Mouse (Mus musculus) liver, adult 2 months (tissue): ENCODE data around the gene Ifna7. TPM values are rescaled to one million over a fixed set of nuclear protein-coding genes. Genes with fewer than 3 reads are reported as not detected.

Source experiments
- DNase-seq: peaks from one replicate; pipeline ENCODE4 v3.0.0-alpha.2; 2011; ENCODE audit warnings: low read depth, low spot score; ENCODE audit errors: extremely low read depth
- H3K27ac ChIP-seq: fragments of 200-500 bp; replicated peaks from 2 replicates; pipeline ENCODE4 v1.5.1; 2012; ENCODE audit warnings: low read depth, mild to moderate bottlenecking, control low read depth, inconsistent platforms, low read length; ENCODE audit not compliant: insufficient read depth
- H3K27me3 ChIP-seq: fragments of 200-500 bp; 2 replicates; pipeline ENCODE4 v1.6.1; 2012; ENCODE audit warnings: mild to moderate bottlenecking, moderate library complexity, low read length, inconsistent platforms; ENCODE audit not compliant: control insufficient read depth, insufficient read depth
- H3K36me3 ChIP-seq: fragments of 200-500 bp; 2 replicates; pipeline ENCODE4 v1.6.1; 2012; ENCODE audit warnings: low read length, inconsistent platforms; ENCODE audit not compliant: control insufficient read depth, insufficient read depth
- H3K4me1 ChIP-seq: fragments of 200-500 bp; 2 replicates; pipeline ENCODE4 v1.6.1; 2011; ENCODE audit warnings: low read length; ENCODE audit not compliant: control insufficient read depth, insufficient read depth
- H3K4me3 ChIP-seq: fragments of 200-500 bp; 2 replicates; pipeline ENCODE4 v1.5.1; 2011; ENCODE audit warnings: low read depth, mild to moderate bottlenecking, control low read depth, low read length, moderate library complexity; ENCODE audit not compliant: insufficient read depth
- H3K79me2 ChIP-seq: fragments of 200-500 bp; 2 replicates; pipeline ENCODE4 v1.6.1; 2012; ENCODE audit warnings: inconsistent platforms, mild to moderate bottlenecking, low read length, moderate library complexity; ENCODE audit not compliant: control insufficient read depth, insufficient read depth
- H3K9ac ChIP-seq: fragments of 200-500 bp; 2 replicates; pipeline ENCODE4 v1.6.1; 2012; ENCODE audit warnings: low read depth, mild to moderate bottlenecking, control low read depth, inconsistent platforms, low read length
- CTCF ChIP-seq: fragments of 200-500 bp; IDR thresholded peaks from 2 replicates; pipeline ENCODE4 v1.5.1; 2011; ENCODE audit warnings: low read depth, low read length, control low read depth
- POLR2A ChIP-seq: fragments of 200-500 bp; IDR thresholded peaks from 2 replicates; pipeline ENCODE4 v1.6.1; 2011; ENCODE audit warnings: low read length, control low read depth; ENCODE audit not compliant: insufficient read depth; ENCODE audit errors: extremely low read depth
- WGBS: fragments of 180-500 bp; shearing (Covaris S2); methylation state at CpG from one replicate; pipeline ENCODE4 v1.1.7; 2018; 5-methylcytosine and 5-hydroxymethylcytosine counted together
- polyA plus RNA-seq: library from polyadenylated mRNA; depleted of rRNA; stranded (reverse); fragments of >200 nt; gene quantifications from 2 replicates; pipeline ENCODE4 v1.2.3, GENCODE M21; 2012
- total RNA-seq: library from RNA; depleted of rRNA; stranded (reverse); fragments of >200 nt; gene quantifications from 2 replicates; pipeline ENCODE4 v1.2.3, GENCODE M21; 2014

Gene Ifna7
- total and polyA plus RNA-seq, 2 experiments = not detected

- H3K9ac ChIP-seq = no peak overlapping the region
- H3K36me3 ChIP-seq = no peaks in the 10 kb centered on the region
- TF ChIP-seq POLR2A = no peak
- TF ChIP-seq CTCF = no peak
- DNase-seq = no peak
- H3K4me3 ChIP-seq = no peak overlapping the region
- WGBS = 66% methylated on average over 3 of the region's 3 CpGs
- H3K27me3 ChIP-seq = no peaks in the 10 kb centered on the region
- no peaks in the 10 kb centered on the region for H3K79me2 ChIP-seq
- no peaks in the 10 kb centered on the region for H3K4me1 ChIP-seq
- H3K27ac ChIP-seq = no peak overlapping the region
Measured at GRCm38 (mm10) chr4:88840058-88840457, 24.0 kb downstream of the Ifna7 start.

GRCm38 (mm10) chr4:88841438-88841911 lies 25.4 kb downstream of the Ifna7 start, which contains the start of gene Ifna4:
Ifna4 (plus strand) TSS chr4:88841861.
- DNase-seq = no peak
- Histone ChIP-seq H3K27me3 (no peaks in the 10 kb centered on the region), H3K36me3 (no peaks in the 10 kb centered on the region), H3K4me1 (no peaks in the 10 kb centered on the region), H3K9ac (no peak within 1 kb of the TSS), H3K4me3 (no peak within 1 kb of the TSS), H3K79me2 (no peaks in the 10 kb centered on the region), H3K27ac (no peak within 1 kb of the TSS)
- no peak for TF ChIP-seq POLR2A
- no peak for TF ChIP-seq CTCF
- WGBS = 49% methylated on average over 2 of the region's 2 CpGs

- Histone ChIP-seq H3K9ac (no peak overlapping the region), H3K79me2 (no peaks in the 10 kb centered on the region), H3K36me3 (no peaks in the 10 kb centered on the region), H3K27me3 (no peaks in the 10 kb centered on the region), H3K4me3 (no peak overlapping the region), H3K27ac (no peak overlapping the region), H3K4me1 (no peaks in the 10 kb centered on the region)
- peak; percentile 19 for DNase-seq
- 38% methylated on average over 2 of the region's 2 CpGs for WGBS
- no peak for TF ChIP-seq CTCF
- no peak for TF ChIP-seq POLR2A
Measured at GRCm38 (mm10) chr4:88845334-88845733, 29.3 kb downstream of the Ifna7 start.

- TF ChIP-seq POLR2A (no peak), CTCF (no peak)
- 79% methylated on average over 1 of the region's 1 CpGs for WGBS
Measured at GRCm38 (mm10) chr4:88849698-88850097, 33.7 kb downstream of the Ifna7 start, which contains the start of gene Ifna1. Ifna1 (plus strand) TSS chr4:88850087.

GRCm38 (mm10) chr4:88851026-88851763 lies 35.2 kb downstream of the Ifna7 start:
- TF ChIP-seq CTCF (no peak), POLR2A (no peak)
- Histone ChIP-seq H3K27me3 (no peaks in the 10 kb centered on the region), H3K9ac (no peak overlapping the region), H3K4me3 (no peak overlapping the region), H3K4me1 (no peaks in the 10 kb centered on the region), H3K36me3 (no peaks in the 10 kb centered on the region), H3K27ac (no peak overlapping the region), H3K79me2 (no peaks in the 10 kb centered on the region)
- WGBS = 78% methylated on average over 4 of the region's 4 CpGs
- no peak for DNase-seq

More at GRCm38 (mm10) chr4:88849698-88850097, 33.7 kb downstream of the Ifna7 start, which contains the start of gene Ifna1:
- Histone ChIP-seq H3K36me3 (no peaks in the 10 kb centered on the region), H3K27me3 (no peaks in the 10 kb centered on the region), H3K4me1 (no peaks in the 10 kb centered on the region), H3K4me3 (no peak within 1 kb of the TSS), H3K9ac (no peak within 1 kb of the TSS), H3K27ac (no peak within 1 kb of the TSS), H3K79me2 (no peaks in the 10 kb centered on the region)
- no peak for DNase-seq

GRCm38 (mm10) chr4:88859214-88859613 lies 43.2 kb downstream of the Ifna7 start:
- TF ChIP-seq CTCF = no peak
- no peak for TF ChIP-seq POLR2A
- no peaks in the 10 kb centered on the region for H3K4me1 ChIP-seq

More at GRCm38 (mm10) chr4:88859214-88859613, 43.2 kb downstream of the Ifna7 start:
- no peak for DNase-seq
- no peak overlapping the region for H3K4me3 ChIP-seq
- peaks cover 3% of the 10 kb centered on the region; the same call in 1 of the 2 replicates for H3K27me3 ChIP-seq
- H3K36me3 ChIP-seq = no peaks in the 10 kb centered on the region
- no peaks in the 10 kb centered on the region for H3K79me2 ChIP-seq
- no peak overlapping the region for H3K9ac ChIP-seq
- H3K27ac ChIP-seq = no peak overlapping the region
